Mouse (Mus musculus): ENCODE results near the gene Eif3j1.
"Not testable (repeated sequence)": the region's sequence is repeated elsewhere in the genome, so short reads cannot be mapped to it uniquely, and the experiment has no call there.

Eif3j1 gene

GRCm38 (mm10) chr2:122027862-122028755, at the start of gene Eif3j1:
Gene Eif3j1, plus strand, starts transcription at chr2:122028546.
- DNase-seq (ENCODE audit: low read depth, low spot score), result peak; percentile 86

- DNase-seq (ENCODE audit: low read depth, low spot score), result no peak
Measured at GRCm38 (mm10) chr2:121995738-121996137, 32.6 kb upstream of the Eif3j1 start.

- no peak for DNase-seq (ENCODE audit: low read depth, low spot score)
Measured at GRCm38 (mm10) chr2:122008832-122009231, 19.5 kb upstream of the Eif3j1 start.

- DNase-seq (ENCODE audit: low read depth, low spot score), result no peak
Measured at GRCm38 (mm10) chr2:122011441-122011840, 16.9 kb upstream of the Eif3j1 start.

GRCm38 (mm10) chr2:122018705-122019104, 9.6 kb upstream of the Eif3j1 start:
- DNase-seq (ENCODE audit: low read depth, low spot score), result no peak

GRCm38 (mm10) chr2:122022284-122022683, 6.1 kb upstream of the Eif3j1 start:
- no peak for DNase-seq (ENCODE audit: low read depth, low spot score)

GRCm38 (mm10) chr2:122027091-122027490, 1.3 kb upstream of the Eif3j1 start:
- DNase-seq (ENCODE audit: low read depth, low spot score), result not testable (repeated sequence)

- DNase-seq (ENCODE audit: low read depth, low spot score), result no peak
Measured at GRCm38 (mm10) chr2:122028756-122029700, 682 bp downstream of the Eif3j1 start.

- no peak for DNase-seq (ENCODE audit: low read depth, low spot score)
Measured at GRCm38 (mm10) chr2:122031970-122032369, 3.6 kb downstream of the Eif3j1 start.

GRCm38 (mm10) chr2:122036064-122036463, 7.7 kb downstream of the Eif3j1 start:
- no peak for DNase-seq (ENCODE audit: low read depth, low spot score)

- DNase-seq (ENCODE audit: low read depth, low spot score), result no peak
Measured at GRCm38 (mm10) chr2:122043926-122044325, 15.6 kb downstream of the Eif3j1 start.

- DNase-seq (ENCODE audit: low read depth, low spot score), result no peak
Measured at GRCm38 (mm10) chr2:122059365-122060115, 31.2 kb downstream of the Eif3j1 start.

GRCm38 (mm10) chr2:122065200-122065969, 37.0 kb downstream of the Eif3j1 start:
- no peak for DNase-seq (ENCODE audit: low read depth, low spot score)

- no peak for DNase-seq (ENCODE audit: low read depth, low spot score)
Measured at GRCm38 (mm10) chr2:122066241-122066640, 37.9 kb downstream of the Eif3j1 start.

GRCm38 (mm10) chr2:122069144-122069912, 41.0 kb downstream of the Eif3j1 start:
- DNase-seq (ENCODE audit: low read depth, low spot score), result no peak

GRCm38 (mm10) chr2:122069922-122070321, 41.6 kb downstream of the Eif3j1 start:
- DNase-seq (ENCODE audit: low read depth, low spot score), result peak; percentile 13

- DNase-seq (ENCODE audit: low read depth, low spot score), result no peak
Measured at GRCm38 (mm10) chr2:122081728-122082456, 53.5 kb downstream of the Eif3j1 start.

GRCm38 (mm10) chr2:122086446-122086845, 58.1 kb downstream of the Eif3j1 start:
- no peak for DNase-seq (ENCODE audit: low read depth, low spot score)

- no peak for DNase-seq (ENCODE audit: low read depth, low spot score)
Measured at GRCm38 (mm10) chr2:122093844-122094243, 65.5 kb downstream of the Eif3j1 start.
